Comparison of ENCODE assay signal across 8 mouse cellular contexts in the genomic region with DNA sequence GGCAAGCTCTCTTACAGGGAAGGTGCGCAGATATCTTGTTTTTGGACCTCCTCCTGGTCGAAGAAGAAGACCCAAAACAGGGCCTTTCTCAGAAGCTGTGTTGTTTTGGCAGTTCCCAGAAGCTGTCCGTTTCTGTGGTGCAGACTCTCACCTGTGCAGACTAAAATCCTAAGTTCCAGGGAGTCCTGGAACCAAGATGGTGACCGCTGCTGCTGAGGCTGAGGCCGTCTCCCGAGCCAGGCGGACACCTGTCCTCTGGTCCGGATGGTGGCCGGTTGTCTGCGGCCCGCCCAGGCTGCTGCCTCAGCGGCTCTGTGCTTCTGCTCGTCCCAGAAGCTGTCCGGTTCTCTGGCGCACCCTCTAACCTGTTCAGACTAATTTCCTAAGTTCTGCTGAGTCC.
A peak's percentile ranks its signal among the peaks of the same experiment; 100 is the strongest.
DNase-seq lines count a peak whose midpoint lies in the region.

No protein-coding gene starts in this region.

- peak; percentile 76 for DNase-seq in adrenal gland, adult 8-10 months
- peak; percentile 60 to 77 for DNase-seq in cerebellum, postnatal 25 days
- peak; percentile 83 to 91 for DNase-seq in gastrocnemius, postnatal 4 days (ENCODE audit: low spot score in 2 of 2)
- DNase-seq in kidney, adult 9 months, result peak; percentile 67
- peak; percentile 79 to 83 for DNase-seq in layer of hippocampus, postnatal 36 days
- DNase-seq in lung, postnatal 25 days (ENCODE audit: low spot score), result peak; percentile 76
- peak; percentile 63 for DNase-seq in right cerebral cortex, postnatal 4 days
- peak; percentile 77 to 86 for DNase-seq in urinary bladder, adult 18-20 months (ENCODE audit: low spot score in 2 of 2)

Comparison
In these comparisons a context has a peak if more than half of its experiments do, and no peak if none do; other contexts are left out.
1. Peak in every context shown above with its lines: DNase-seq.